Mouse (Mus musculus) testis, adult 2 months (tissue): ENCODE results near the gene Pear1.

Experiments used
- CTCF ChIP-seq: fragments of 200-500 bp; IDR thresholded peaks from 2 replicates; pipeline ENCODE4 v1.5.1; 2012; ENCODE audit warnings: low read depth, mild to moderate bottlenecking, inconsistent platforms, low read length, moderate library complexity; ENCODE audit not compliant: control insufficient read depth, insufficient read depth, insufficient replicate concordance
- POLR2A ChIP-seq: fragments of 200-500 bp; IDR thresholded peaks from 2 replicates; pipeline ENCODE4 v1.6.1; 2012; ENCODE audit warnings: low read depth, mild to moderate bottlenecking, inconsistent platforms, low read length, moderate library complexity; ENCODE audit not compliant: control insufficient read depth

DNA sequence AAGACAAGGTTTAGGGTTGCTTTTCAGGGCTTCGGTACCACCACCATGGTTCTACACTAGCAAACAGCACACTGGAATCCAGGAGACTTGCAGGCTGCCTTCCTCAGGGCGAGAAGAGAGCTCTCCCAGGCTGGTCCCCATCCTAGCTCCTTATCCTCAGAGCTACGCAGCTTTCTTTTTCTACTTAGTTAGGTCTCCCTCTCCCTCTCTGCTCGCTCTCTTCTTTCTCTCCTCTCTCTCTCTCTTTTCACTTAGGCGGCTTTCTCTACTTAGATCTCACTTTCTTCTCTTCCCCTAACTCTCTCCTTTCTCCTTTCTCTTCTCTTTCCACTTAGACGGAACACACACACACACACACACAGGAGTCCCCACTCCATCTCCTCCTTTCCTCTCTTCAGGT is 55.7 kb downstream of the Pear1 start:
- no peak for TF ChIP-seq CTCF
- no peak for TF ChIP-seq POLR2A
